Mouse (Mus musculus): ENCODE data around the gene Inca1.

Inca1 gene

GRCm38 (mm10) chr11:70652029-70652883 lies 47.7 kb downstream of the Inca1 start:
- DNase-seq: no peak

GRCm38 (mm10) chr11:70651391-70651790 lies 48.6 kb downstream of the Inca1 start:
- no peak for DNase-seq

- DNase-seq: no peak
These were observed 49.4 kb downstream of the Inca1 start for GRCm38 (mm10) chr11:70650322-70651175.

- no peak for DNase-seq
These were observed 50.7 kb downstream of the Inca1 start for GRCm38 (mm10) chr11:70649185-70649734.

GRCm38 (mm10) chr11:70648512-70648911 lies 51.4 kb downstream of the Inca1 start:
- no peak for DNase-seq

- DNase-seq: peak; percentile 48
These were observed 52.1 kb downstream of the Inca1 start for GRCm38 (mm10) chr11:70647716-70648420.

GRCm38 (mm10) chr11:70646691-70647650 lies 53.0 kb downstream of the Inca1 start, which contains the start of the genes Rnf167 and Slc25a11:
Rnf167 (plus strand) TSS chr11:70647235.
Slc25a11 (minus strand) TSS chr11:70647479.
- peak; percentile 99 for DNase-seq

- DNase-seq: peak; percentile 63
These were observed 53.7 kb downstream of the Inca1 start for GRCm38 (mm10) chr11:70646259-70646555.

- DNase-seq: no peak
These were observed 54.3 kb downstream of the Inca1 start for GRCm38 (mm10) chr11:70645461-70646258.

- no peak for DNase-seq
These were observed 55.3 kb downstream of the Inca1 start for GRCm38 (mm10) chr11:70644564-70645103.

- no peak for DNase-seq
These were observed 56.9 kb downstream of the Inca1 start for GRCm38 (mm10) chr11:70643051-70643450.

- no peak for DNase-seq
These were observed 58.7 kb downstream of the Inca1 start for GRCm38 (mm10) chr11:70641241-70641640.

GRCm38 (mm10) chr11:70639976-70640375 lies 60.0 kb downstream of the Inca1 start:
- DNase-seq: no peak

- DNase-seq: no peak
These were observed 61.2 kb downstream of the Inca1 start, which contains the start of gene Gp1ba for GRCm38 (mm10) chr11:70638714-70639278. Gp1ba (plus strand) TSS chr11:70639122.

All from kidney, adult 9 months (tissue).